Mouse (Mus musculus) spleen, adult 2 months (tissue): Measurements from ENCODE around the gene Gm6401.
"Not testable (repeated sequence)": the region's sequence is repeated elsewhere in the genome, so short reads cannot be mapped to it uniquely, and the experiment has no call there.

ENCODE experiments used
- CTCF ChIP-seq: fragments of 200-500 bp; IDR thresholded peaks from 2 replicates; pipeline ENCODE4 v1.5.1; 2011; ENCODE audit warnings: mild to moderate bottlenecking, inconsistent platforms; ENCODE audit not compliant: insufficient read depth, insufficient read length, insufficient replicate concordance; ENCODE audit errors: extremely low read depth
- POLR2A ChIP-seq: fragments of 200-500 bp; IDR thresholded peaks from 2 replicates; pipeline ENCODE4 v1.6.1; 2011; ENCODE audit warnings: low read depth, low read length, inconsistent platforms

GRCm38 (mm10) chr14:41967827-41968226 lies at the start of gene Gm6401:
- TF ChIP-seq CTCF, POLR2A: not testable (repeated sequence)
